ENCODE assay signal across 13 mouse cellular contexts in genomic region chr8:124270904-124271303, GRCm38 (mm10). TPM values are rescaled to one million over a fixed set of nuclear protein-coding genes. Genes with fewer than 3 reads are reported as not detected.
DNase-seq lines count a peak whose midpoint lies in the region; ATAC-seq and TF ChIP-seq lines count a peak whose summit lies in the region.
"Had no signal": no experiment of that assay in that cellular context is flagged by ENCODE, and none has a peak within 500 bp of the region (broad histone marks: within the 10 kb centered on the region; RNA-seq: fewer than 3 reads in every experiment).

No protein-coding gene starts in this region.

- WGBS in heart, embryonic 16.5 days = 65% methylated on average over 11 of the region's 11 CpGs
- WGBS in lung, postnatal 0 days = 63% methylated on average over 11 of the region's 11 CpGs
- WGBS in neural tube, embryonic 15.5 days = 72% methylated on average over 11 of the region's 11 CpGs

- peak overlapping the region; percentile 61 for H3K27ac ChIP-seq in heart, embryonic 16.5 days (ENCODE audit: low read length)
- 0 out of 2 replicates have a peak overlapping the region, but pooled peaks have one; percentile 47 for H3K27ac ChIP-seq in lung, postnatal 0 days (ENCODE audit: low read length)
- 0 out of 2 replicates have a peak overlapping the region, but pooled peaks have one; percentile 11 for H3K27ac ChIP-seq in brown adipose tissue, adult 24 weeks (replicated peaks; ENCODE audit: low read depth, low read length)
- peak overlapping the region; percentile 63 for H3K27ac ChIP-seq in neural tube, embryonic 15.5 days (replicated peaks)
- H3K27ac ChIP-seq: embryonic facial prominence, embryonic 10.5 days; heart, embryonic 13.5 days had no signal

- no peak for ATAC-seq in heart, embryonic 16.5 days (replicated peaks; ENCODE audit: extremely low read depth, insufficient read depth, low FRiP score)
- ATAC-seq in lung, postnatal 0 days = peak; percentile 13; the same call in 1 of the 2 replicates
- ATAC-seq in neural tube, embryonic 15.5 days (ENCODE audit: low FRiP score) = no peak
- ATAC-seq: forebrain, embryonic 13.5 days had no signal

- no peak for TF ChIP-seq EP300 in lung, postnatal 0 days (IDR thresholded peaks at IDR 0.05)

- no peak overlapping the region for H3K9ac ChIP-seq in heart, embryonic 16.5 days (ENCODE audit: low read length)
- H3K9ac ChIP-seq in lung, postnatal 0 days (replicated peaks; ENCODE audit: low read depth) = no peak overlapping the region
- H3K9ac ChIP-seq in neural tube, embryonic 15.5 days (replicated peaks) = no peak overlapping the region
- H3K9ac ChIP-seq: forebrain, embryonic 13.5 days; heart, embryonic 13.5 days had no signal

- H3K4me3 ChIP-seq in heart, embryonic 16.5 days (ENCODE audit: low read length) = no peak overlapping the region
- H3K4me3 ChIP-seq in lung, postnatal 0 days (ENCODE audit: low read depth, low read length) = no peak overlapping the region
- H3K4me3 ChIP-seq in brown adipose tissue, adult 24 weeks (ENCODE audit: insufficient read depth, low read depth, low read length) = no peak overlapping the region
- no peak overlapping the region for H3K4me3 ChIP-seq in neural tube, embryonic 15.5 days (replicated peaks)
- H3K4me3 ChIP-seq: embryonic facial prominence, embryonic 10.5 days; forebrain, embryonic 13.5 days; heart, embryonic 13.5 days had no signal

- no peaks in the 10 kb centered on the region for H3K27me3 ChIP-seq in heart, embryonic 16.5 days (ENCODE audit: control insufficient read depth, insufficient read depth, low read length)
- H3K27me3 ChIP-seq in lung, postnatal 0 days (replicated peaks; ENCODE audit: insufficient read depth, low read length) = no peaks in the 10 kb centered on the region
- no peaks in the 10 kb centered on the region for H3K27me3 ChIP-seq in neural tube, embryonic 15.5 days (replicated peaks)
- H3K27me3 ChIP-seq: forebrain, embryonic 13.5 days; heart, embryonic 13.5 days had no signal

- H3K4me2 ChIP-seq in heart, embryonic 16.5 days (ENCODE audit: low read depth, low read length) = no peak overlapping the region
- H3K4me2 ChIP-seq in lung, postnatal 0 days (replicated peaks; ENCODE audit: low read depth, low read length) = no peak overlapping the region
- no peak overlapping the region for H3K4me2 ChIP-seq in neural tube, embryonic 15.5 days
- H3K4me2 ChIP-seq: forebrain, embryonic 13.5 days; heart, embryonic 13.5 days had no signal

- no peak for TF ChIP-seq CTCF in lung, postnatal 0 days (IDR thresholded peaks at IDR 0.05)

- intact Hi-C loops in left cerebral cortex, postnatal 14 days (cut with DNase I) = no loop called here

- no peaks in the 10 kb centered on the region for H3K36me3 ChIP-seq in heart, embryonic 16.5 days (ENCODE audit: control insufficient read depth, insufficient read depth)
- H3K36me3 ChIP-seq in lung, postnatal 0 days (ENCODE audit: insufficient read depth, low read length) = no peaks in the 10 kb centered on the region
- no peaks in the 10 kb centered on the region for H3K36me3 ChIP-seq in neural tube, embryonic 15.5 days

- H3K4me1 ChIP-seq in heart, embryonic 16.5 days (ENCODE audit: control insufficient read depth, insufficient read depth, low read length) = peaks cover 24% of the 10 kb centered on the region
- H3K4me1 ChIP-seq in lung, postnatal 0 days (ENCODE audit: insufficient read depth, low read depth, low read length) = peaks cover 5% of the 10 kb centered on the region; the same call in 1 of the 2 replicates
- peaks cover 39% of the 10 kb centered on the region for H3K4me1 ChIP-seq in brown adipose tissue, adult 24 weeks (ENCODE audit: control insufficient read depth, insufficient read depth, insufficient read length, low read length)
- peaks cover 60% of the 10 kb centered on the region for H3K4me1 ChIP-seq in neural tube, embryonic 15.5 days

- H3K9me3 ChIP-seq in heart, embryonic 16.5 days (replicated peaks; ENCODE audit: control insufficient read depth, low read length) = 0 out of 2 replicates have a peak, but pooled peaks cover 3% of the 10 kb centered on the region
- H3K9me3 ChIP-seq in lung, postnatal 0 days (ENCODE audit: low read length) = no peaks in the 10 kb centered on the region
- no peaks in the 10 kb centered on the region for H3K9me3 ChIP-seq in neural tube, embryonic 15.5 days (replicated peaks)
- H3K9me3 ChIP-seq: forebrain, embryonic 13.5 days; heart, embryonic 13.5 days had no signal

- no peak for DNase-seq in heart, postnatal 4 days
- no peak for DNase-seq in lung, postnatal 0 days (ENCODE audit: low spot score)
- no peak for DNase-seq in lung, postnatal 4 days
- DNase-seq in layer of hippocampus, adult 8-10 months (ENCODE audit: low spot score in 2 of 2) = no peak
- no peak for DNase-seq in left cerebral cortex, postnatal 14 days (ENCODE audit: low spot score in 2 of 2)
- DNase-seq: kidney, adult 11 months; spleen, adult 18-20 months had no signal

RNA-seq across cellular contexts. Expression of gene Galnt2, which starts 39.7 kb away (rescaled TPM):
- 32.9 and 35.6 TPM in 2 replicates for polyA plus RNA-seq in heart, embryonic 16.5 days (2015; fragmentation: Nextera tagmentation; extraction: Ambion mirVana)
- 10 to 100 TPM; 47.2 to 52.9 TPM for total RNA-seq in heart, postnatal 4 days (2021)
- 54.3 and 66.2 TPM in 2 replicates for polyA plus RNA-seq in lung, postnatal 0 days (2015; fragmentation: Nextera tagmentation; extraction: Ambion mirVana)
- polyA plus RNA-seq in brown adipose tissue, adult 24 weeks (2012; ENCODE audit: insufficient read depth, insufficient read length, missing spikeins) = 34.1 and 54.4 TPM in 2 replicates
- polyA plus RNA-seq in neural tube, embryonic 15.5 days (2015; fragmentation: Nextera tagmentation; extraction: Ambion mirVana) = 59.7 and 62.7 TPM in 2 replicates
- total RNA-seq in layer of hippocampus, adult 8-10 months (2022) = 10 to 100 TPM; 33.7 to 48.5 (median 40.8) TPM
- 10 to 100 TPM; 67.2 to 70.3 TPM for total RNA-seq in left cerebral cortex, postnatal 14 days (2021)

Comparison
In these comparisons a context has a peak if more than half of its experiments do, and no peak if none do; other contexts are left out.
1. H3K27ac ChIP-seq: peak in every context shown above with its lines; median percentile 63 in neural tube, embryonic 15.5 days; 61 in heart, embryonic 16.5 days; 47 in lung, postnatal 0 days; 11 in brown adipose tissue, adult 24 weeks.